Mouse (Mus musculus) bone marrow macrophage, adult 2 months (primary cell): ENCODE measurements at regions not wholly inside any gene's neighbourhood (a gene's known extent, or its start where the extent isn't known, plus 50 kb on each side); places are given as distances from the start of the nearest gene placed in this dataset.

ENCODE experiments used
- CTCF ChIP-seq: IDR thresholded peaks from 2 replicates; pipeline ENCODE4 v1.5.1; 2012; ENCODE audit warnings: low read depth, mild to moderate bottlenecking, low read length, moderate library complexity
- POLR2A ChIP-seq: IDR thresholded peaks from 2 replicates; pipeline ENCODE4 v1.6.1; 2012; ENCODE audit warnings: mild to moderate bottlenecking, low read depth, low read length, borderline replicate concordance

GRCm38 (mm10) chr12:118620847-118621636 is 225.1 kb upstream of the Sp8 start:
- TF ChIP-seq CTCF (no peak), POLR2A (no peak)
